Mouse (Mus musculus): ENCODE results near the gene Chl1.

The Chl1 gene

DNA sequence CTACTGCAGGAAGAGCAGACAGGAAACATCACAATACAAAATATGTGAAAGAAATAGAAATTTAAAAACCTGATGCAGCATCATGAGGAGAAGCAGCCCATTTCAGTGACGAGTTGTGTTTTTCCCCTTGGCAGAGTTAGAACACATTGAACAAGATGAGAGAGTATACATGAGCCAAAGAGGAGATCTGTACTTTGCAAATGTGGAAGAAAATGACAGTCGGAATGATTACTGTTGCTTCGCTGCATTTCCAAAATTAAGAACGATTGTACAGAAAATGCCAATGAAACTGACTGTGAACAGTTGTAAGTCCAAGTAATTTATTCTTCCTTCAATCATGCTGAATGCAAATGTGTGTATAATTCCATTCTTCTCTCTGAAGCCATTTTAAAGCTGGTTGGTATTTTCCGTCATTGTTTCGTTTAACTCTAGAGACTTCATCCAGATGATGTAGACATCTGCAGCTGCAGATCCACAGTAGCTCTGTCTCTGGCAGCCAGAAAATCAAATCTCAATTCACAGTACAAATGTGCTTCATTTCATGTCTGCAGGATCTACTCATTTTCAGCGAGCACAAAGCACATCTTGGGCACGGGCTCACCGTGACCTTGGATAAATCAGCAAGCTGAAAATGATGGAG is 155.4 kb downstream of the Chl1 start:
- no peak for DNase-seq (ENCODE audit: low spot score)

DNA sequence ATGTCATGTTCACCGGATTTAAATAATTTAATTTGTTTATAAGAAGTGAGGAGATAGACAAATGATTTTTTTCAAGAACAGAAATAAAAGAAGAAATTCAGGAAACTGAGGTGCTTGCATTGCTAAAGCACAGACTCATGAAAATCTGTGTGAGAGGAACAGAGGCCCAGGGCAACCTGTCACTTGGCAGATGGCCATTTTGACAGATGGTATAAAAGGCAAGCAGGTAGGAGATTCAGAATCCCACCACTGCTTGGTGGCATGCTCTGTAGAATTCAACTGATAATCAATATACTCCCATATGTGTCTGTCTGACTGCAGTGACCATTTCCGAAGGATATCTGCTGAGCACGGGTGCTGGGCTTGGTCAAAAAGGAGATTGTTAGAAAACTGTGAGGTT is 162.7 kb downstream of the Chl1 start:
- DNase-seq (ENCODE audit: low spot score) = no peak

DNA sequence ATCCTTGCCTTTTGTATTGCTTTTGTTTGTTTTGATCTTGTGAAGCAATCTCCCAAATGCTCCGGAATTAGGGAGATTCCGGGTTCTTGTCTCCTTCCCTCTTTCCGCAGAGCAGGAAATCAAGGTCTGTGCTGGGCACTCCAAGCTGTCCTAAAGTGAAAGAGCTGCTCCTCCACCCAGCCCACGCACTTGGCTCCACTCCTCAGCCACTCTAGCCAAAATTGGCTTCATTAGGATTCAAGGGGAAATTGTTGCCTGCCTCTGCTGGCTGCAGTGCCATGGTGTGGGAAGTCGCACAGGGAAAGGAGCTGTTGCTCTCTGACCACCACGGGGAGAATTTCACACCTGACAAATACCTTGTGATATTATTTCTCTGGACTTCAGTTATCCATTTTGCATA is 163.9 kb downstream of the Chl1 start:
- peak; percentile 8 for DNase-seq (ENCODE audit: low spot score)

DNA sequence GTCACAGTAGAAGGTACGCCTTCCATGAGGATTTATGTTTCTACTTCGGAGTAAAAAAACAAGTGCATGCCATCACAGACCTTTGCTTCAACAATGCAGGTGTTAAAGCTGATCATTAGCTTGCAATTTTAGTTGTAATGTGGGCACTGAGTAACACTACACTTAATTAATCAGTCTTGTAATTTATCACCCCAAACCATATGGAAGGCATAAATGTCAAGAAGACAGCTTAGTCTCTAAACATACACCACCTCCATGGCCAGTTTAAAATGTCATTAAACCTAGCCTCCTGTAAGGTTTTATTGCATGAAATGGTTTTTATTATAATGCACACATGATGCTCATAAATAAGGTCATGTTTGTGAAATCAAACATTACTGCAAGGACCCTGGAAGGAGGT is 164.8 kb downstream of the Chl1 start:
- DNase-seq (ENCODE audit: low spot score) = no peak

DNA sequence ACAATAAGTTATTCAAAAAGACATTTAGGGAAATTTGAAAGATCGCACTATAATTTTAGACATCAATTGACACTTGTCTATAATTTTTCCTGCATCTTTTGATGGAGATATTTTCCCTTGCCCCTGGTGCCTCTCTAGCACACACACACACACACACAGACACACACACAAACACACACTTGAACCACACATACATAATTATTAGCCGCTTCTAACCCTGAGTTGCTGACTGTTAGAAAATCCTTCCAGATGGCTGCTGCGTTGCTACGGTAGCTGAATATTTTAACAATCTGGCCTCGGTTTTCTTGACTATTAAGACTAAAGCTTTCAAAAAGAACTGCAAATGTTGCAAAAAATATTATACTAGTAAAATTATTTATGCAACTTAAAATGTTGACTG is 166.3 kb downstream of the Chl1 start:
- no peak for DNase-seq (ENCODE audit: low spot score)

DNA sequence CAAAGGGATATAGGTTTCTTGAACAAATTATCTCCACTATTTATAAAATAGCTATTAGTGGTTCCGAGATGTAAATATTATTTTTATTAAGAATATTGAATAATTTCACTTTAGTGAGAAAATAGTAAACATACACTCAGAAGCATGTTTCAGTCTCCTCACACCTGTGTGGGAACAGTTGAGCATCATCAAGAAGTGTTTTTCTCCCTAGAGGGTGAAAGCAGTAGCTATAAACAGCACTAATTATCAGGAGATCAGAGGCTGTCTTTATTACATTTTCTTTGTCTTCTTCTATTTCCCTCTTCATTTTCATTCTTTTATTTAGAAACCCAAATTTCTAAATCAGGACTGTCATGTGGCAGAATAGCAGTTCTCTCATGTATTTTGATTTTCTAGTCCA is 166.7 kb downstream of the Chl1 start:
- DNase-seq (ENCODE audit: low spot score) = no peak

DNA sequence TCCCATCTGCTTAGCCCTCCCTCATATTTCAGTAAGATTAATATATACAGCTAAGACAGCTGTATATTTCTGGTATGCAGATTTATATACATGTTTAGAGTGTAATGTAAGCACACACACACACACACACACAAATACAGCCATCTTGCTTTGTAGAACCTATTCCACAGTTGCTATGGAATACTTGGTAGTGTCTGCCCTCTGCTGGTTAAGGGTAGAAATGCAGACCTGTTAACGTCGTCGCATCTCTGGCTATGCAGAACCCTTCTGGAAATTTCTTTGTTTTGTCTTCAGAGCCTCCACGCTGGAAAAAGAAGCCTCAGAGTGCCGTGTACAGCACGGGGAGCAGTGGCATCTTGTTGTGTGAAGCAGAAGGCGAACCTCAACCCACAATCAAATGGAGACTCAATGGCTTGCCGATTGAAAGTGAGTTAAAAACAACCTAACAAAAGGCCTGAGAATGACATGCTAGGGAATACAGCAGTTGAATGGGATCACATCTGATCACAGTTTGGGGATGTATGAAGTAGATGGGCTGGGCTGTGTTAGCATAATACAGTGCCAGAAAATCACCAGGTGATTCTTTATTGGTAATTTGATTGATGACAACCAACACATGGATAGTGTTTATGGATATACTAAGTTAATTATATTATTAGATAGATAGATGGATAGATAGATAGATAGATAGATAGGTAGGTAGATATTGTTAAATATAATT is 172.6 kb downstream of the Chl1 start:
- peak; percentile 6 for DNase-seq (ENCODE audit: low spot score)

DNA sequence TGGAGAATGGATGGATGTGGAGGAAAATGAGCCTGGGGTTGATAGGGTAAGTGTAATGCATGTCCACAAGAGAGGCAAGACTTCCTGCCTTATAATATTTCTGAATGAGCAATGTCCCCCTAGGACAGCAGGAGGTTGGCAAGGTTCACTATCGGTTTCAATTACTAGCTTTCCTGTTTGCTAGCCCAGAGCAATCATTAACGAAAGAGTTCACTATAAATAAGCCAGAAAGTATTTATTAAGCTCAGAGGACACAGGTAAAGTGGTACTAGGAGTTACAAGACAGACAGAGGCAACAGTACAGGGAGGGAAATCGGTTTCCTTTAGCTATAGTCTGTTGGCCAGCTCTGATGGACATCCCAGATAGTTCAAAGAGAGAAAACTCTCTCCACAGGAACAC is 182.1 kb downstream of the Chl1 start:
- DNase-seq (ENCODE audit: low spot score) = no peak

DNA sequence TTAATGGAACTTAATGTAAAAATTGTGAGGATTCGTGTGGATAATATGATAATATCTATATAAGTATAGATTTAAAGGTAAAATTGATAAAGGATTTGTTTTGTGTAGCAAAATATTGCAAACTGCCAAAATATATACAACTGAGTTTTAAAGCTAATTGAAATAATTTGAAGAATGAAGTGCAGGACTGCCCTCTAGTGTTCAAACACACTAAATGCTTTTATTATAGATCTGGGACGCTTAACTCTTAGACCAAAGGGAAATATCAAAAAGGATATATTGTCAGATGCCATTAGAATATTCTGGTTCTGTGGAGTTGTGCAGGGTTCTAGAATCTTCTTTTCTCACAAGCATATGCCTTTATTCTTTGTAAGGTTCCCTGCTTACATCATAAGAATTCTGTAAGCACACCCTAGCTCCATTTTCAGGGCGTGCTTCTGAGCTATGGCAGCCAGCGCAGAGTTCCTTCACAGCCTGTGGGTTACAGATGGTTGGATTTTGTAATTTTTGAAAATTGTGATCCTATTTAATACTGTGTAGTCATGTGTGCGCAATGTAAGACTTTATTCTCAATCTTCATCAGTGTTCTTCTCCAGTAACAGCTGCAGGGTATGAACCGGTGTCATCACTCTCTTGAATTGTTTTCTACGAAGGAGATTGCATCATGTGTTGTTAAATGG is 187.1 kb downstream of the Chl1 start:
- DNase-seq (ENCODE audit: low spot score) = no peak

DNA sequence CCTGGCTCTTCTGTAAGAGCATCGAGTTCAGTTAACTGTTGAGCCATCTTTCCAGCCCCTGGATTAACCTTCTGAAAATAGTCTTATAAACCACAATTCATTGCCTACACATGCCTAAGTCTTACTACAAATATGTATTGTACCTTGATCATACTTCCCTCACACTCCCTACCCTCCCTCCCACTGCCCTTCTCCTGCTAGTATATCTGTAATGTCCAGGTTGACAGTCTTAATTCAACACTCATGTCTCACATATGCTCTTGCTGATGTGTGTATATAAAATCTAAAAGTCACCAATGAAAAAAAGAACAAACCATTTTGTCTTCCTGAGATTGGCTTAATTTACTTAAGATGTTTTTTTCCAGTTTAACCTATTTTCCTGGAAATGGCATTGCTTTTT is 189.1 kb downstream of the Chl1 start:
- no peak for DNase-seq (ENCODE audit: low spot score)

DNA sequence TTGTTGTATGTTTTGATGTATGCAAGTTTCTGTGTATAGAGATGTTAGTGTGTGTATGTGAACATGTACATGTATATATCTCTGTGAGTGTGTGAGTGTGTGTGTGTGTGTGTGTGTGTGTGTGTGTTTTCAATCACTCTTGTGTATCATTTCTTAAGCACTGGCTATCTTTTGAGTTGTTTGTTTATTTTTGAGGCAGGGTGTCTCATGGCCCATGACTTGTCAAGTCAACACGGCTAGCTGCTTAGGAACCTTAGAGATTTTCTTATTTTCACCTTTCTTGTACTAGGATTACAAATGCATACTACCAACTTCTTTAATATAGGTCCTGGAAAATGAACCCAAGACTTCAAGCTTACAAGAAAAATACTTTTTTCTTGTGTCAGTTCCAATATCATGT is 189.5 kb downstream of the Chl1 start:
- no peak for DNase-seq (ENCODE audit: low spot score)

DNA sequence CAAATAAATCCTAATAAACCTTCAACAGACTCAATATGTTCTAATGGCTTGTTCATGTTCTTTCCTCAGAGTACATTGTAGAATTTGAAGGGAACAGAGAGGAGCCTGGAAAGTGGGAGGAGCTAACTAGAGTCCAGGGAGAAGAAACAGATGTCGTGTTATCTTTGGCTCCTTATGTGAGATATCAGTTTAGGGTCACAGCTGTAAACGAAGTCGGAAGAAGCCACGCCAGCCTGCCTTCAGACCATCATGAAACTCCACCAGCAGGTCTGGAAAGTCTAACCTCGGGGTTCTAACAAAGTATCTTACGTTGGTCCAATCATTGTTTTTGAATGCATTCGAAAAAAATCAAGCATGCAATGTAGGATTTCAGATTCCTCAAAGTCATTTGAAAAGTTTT is 189.9 kb downstream of the Chl1 start:
- DNase-seq (ENCODE audit: low spot score) = no peak

DNA sequence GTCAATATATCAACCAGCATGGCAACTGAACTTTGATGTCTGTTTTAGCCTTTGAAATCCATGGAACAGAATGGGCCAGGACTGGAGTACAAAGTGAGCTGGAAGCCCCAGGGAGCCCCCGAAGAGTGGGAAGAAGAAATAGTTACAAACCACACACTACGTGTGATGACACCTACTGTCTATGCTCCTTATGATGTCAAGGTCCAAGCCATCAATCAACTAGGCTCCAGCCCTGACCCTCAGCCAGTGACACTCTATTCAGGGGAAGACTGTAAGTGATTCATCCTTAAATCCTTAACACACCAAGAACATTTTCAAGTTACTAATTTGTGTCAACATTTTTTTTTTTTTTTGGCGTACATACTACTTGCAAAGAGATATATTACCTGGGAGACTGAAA is 196.0 kb downstream of the Chl1 start:
- DNase-seq (ENCODE audit: low spot score) = no peak

DNA sequence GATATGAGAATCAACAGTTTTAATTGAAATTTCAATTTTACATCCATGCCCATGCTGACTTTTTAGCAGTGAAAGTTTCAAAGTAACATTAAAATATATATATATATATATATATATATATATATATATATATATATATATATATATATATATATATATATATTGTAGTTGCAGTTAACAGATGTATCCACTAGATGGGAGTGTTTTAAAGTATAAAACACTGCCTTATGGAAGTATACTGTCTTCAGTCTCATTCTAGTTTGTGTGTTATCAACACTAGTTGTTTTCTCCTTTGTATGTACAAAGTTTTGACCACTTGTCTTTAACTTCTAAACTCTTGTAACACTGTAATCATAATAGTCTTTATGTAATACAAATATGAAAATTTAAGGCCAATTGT is 228.9 kb downstream of the Chl1 start:
- no peak for DNase-seq (ENCODE audit: low spot score)

DNA sequence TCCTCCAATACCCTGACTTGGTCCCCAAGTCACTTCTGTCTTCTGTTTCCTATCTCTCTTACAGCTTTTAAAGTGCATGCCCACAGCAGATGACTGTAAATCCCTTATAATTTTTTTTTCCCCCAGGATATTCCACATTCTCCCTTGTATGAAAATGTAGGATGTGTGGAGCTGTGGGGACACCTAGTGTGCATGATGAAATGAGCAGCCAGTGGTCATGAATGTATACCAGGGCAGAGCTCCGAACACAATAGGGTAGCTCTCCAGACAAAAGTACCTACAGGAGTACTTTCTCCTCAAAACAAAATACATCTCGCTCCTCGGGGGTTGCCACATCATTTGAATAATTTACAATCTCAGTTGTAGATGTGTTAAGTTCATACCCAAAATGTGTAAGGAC is 232.4 kb downstream of the Chl1 start:
- no peak for DNase-seq (ENCODE audit: low spot score)

DNA sequence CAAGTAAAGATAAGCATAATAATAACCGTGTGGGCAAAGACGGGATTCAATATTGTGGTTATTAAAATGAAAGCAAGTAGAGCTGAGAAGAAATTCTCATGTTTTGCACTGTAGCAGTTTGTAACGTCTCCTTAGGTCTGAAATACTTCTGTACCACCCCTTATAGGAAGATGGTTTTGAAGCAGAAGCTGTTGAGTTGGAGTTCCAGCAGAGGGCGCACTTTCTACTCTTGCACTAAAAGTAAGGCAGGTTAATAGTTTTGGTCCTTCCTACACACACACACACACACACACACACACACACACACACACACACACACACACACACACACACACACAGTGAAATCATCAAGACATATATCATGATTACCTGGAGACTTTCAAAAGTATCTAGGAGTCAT is 235.7 kb downstream of the Chl1 start:
- no peak for DNase-seq (ENCODE audit: low spot score)

DNA sequence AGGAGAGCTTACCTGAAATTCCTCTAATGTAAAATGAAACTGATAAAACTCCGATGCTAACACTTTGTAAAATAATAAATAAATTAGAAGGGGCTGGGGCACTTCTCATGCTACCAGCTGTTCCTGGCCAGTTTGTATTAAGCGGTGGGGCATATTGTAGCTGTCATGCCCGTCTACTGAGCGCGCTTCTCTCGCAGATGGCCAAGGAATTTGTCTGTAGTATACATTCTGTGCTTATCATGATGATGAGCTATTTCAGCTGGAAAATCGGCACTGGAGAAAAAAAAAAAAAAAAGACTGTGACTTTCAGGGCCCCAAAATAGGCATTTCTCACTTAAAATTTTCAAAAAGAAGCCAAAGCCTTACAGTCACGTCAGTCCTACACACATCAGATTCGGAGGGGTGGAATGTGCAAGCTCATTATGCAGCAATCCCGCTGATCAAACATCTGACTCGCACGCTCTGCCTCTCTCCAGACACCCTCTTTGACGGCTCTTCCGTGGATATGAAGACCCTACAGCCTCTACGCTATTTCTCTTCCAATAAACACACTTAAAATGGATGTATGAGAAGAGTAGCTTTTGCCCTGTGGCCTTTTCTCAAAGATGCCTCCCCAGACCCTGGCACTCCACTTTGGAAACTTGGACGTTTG is 238.9 kb downstream of the Chl1 start:
- DNase-seq (ENCODE audit: low spot score) = no peak

DNA sequence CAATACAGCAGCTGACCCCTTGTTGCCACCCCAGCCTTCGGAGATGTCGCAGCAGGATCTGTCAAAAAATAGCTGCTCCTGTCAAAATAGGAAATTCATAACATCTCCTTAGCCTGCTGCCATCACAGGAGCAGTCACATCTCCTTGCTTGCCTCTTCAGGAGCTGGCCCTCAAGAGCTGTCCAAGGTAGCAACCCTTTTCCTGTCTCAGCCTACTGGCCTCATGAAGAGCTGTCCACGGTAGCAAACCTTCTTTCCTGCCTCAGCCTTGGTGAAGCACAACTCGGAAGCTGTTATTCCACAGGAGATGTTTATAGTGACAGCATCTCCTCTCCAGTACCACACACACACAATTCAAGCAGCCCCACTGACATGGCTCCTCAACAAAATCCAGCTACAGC is 243.5 kb downstream of the Chl1 start:
- DNase-seq (ENCODE audit: low spot score) = peak; percentile 15

DNA sequence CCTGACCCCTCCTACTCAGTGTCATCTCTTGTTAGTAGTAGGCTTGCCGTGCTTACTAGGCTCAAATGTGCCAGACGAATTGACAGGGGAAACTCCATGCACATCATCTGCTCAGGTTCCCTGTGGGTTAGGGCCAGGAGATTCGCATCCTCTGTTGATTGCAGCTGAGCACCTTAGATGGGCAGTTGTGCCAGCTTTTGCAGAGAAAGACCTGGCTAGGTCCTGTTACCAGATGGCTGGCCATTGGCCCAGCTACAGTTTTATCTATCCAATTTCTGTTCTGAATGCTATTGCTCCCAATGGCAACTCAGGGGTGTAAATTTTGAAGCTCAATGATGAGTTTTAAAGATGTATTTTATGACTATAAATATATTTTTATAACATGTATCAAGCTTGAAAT is 256.4 kb downstream of the Chl1 start:
- DNase-seq (ENCODE audit: low spot score) = no peak

DNA sequence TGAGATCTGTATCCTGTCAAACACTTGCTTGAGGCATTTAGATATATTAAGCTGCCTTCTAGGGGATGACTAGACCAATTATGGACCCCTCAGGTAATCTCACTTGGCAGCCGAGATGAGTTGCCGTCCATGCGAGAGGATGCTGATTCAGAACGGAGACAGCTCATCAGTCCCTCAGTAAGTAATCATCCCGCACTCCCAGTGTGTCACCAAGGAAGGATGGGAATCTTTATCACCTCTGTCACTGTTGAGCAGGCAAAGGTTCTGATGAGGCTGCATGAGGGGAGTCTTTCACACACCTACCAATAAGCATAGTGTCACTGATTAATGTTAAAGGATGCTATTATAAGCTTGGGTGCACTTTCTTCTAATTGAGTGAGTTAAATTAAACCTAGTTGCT is 270.7 kb downstream of the Chl1 start:
- DNase-seq (ENCODE audit: low spot score) = no peak

DNA sequence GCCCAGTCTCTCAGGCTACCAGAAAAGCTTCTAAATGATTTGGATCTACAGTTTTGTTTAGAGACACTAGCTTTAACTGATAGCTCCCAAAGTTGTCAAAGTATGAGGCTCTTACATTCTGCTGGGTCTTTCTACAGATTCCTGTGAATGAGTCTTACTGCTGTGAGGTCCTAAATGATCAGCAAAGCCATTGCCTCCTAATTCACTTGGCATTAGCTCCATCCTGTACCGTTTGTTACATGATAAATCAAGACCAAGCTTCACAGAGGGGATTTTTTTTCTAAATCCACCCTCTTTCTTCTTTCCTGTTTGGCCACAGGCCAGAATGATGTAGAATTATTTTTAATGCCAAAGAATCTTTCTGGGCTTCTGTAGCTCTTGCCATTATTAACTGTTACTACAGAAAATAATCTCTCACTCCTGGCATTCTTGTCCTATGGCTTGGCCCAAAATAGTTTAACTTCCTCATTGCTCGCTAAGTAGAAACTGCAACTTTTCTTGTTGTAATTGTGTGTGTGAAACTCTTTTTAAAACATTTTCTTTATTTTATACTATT is 280.8 kb downstream of the Chl1 start:
- DNase-seq (ENCODE audit: low spot score) = no peak

DNA sequence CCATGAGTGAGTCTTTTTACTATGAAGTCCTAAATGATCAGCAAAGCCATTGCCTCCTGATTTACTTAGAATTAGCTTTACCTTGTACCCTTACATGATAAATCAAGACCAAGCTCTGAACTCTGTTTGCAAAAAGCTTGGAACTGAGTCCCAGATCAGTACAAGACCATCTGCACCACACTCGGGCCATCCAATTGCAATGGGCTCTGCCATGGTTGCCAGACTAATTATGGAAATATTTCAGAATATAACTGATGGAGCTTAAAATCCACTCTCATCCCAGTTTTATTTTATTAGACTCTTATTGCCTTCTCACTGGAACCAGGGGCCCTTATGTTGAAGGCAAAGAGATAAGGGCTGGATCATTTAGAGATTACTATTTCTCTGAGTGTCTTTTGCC is 284.9 kb downstream of the Chl1 start:
- no peak for DNase-seq (ENCODE audit: low spot score)
